Comparison of ENCODE assay signal across 10 mouse cellular contexts in the genomic region with DNA sequence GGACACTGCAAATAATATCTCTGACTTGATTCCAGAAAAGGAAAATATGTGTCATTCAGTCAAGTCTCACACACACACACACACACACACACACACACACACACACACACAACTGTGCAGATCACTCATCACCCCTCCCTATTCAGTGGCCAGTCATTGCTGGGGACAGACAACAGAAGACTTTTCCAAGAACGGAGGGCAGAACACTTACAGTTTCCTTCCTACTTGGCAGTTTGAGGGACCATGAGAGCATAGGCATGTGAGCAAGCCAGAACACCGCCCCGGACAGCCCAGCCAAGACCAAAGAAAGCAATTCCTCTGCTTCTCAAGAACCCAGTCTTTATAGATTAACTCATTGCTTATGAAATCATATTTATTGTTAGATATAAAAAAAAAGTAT.
A peak's percentile ranks its signal among the peaks of the same experiment; 100 is the strongest.
DNase-seq lines count a peak whose midpoint lies in the region; ATAC-seq and TF ChIP-seq lines count a peak whose summit lies in the region.
"Had no signal": no experiment of that assay in that cellular context is flagged by ENCODE, and none has a peak within 500 bp of the region (broad histone marks: within the 10 kb centered on the region; RNA-seq: fewer than 3 reads in every experiment).

No protein-coding gene starts in this region.

- intact Hi-C loops in left cerebral cortex, adult 2 months (cut with DNase I): no loop called here

- H3K4me2 ChIP-seq in kidney, embryonic 16.5 days (replicated peaks; ENCODE audit: low read depth, low read length): no peak overlapping the region
- H3K4me2 ChIP-seq in lung, postnatal 0 days (replicated peaks; ENCODE audit: low read depth, low read length): no peak overlapping the region

- H3K9me3 ChIP-seq in kidney, embryonic 16.5 days (ENCODE audit: low read length): no peaks in the 10 kb centered on the region
- no peaks in the 10 kb centered on the region for H3K9me3 ChIP-seq in lung, postnatal 0 days (ENCODE audit: low read length)

- H3K4me1 ChIP-seq in kidney, embryonic 16.5 days (ENCODE audit: insufficient read depth, low read length): no peaks in the 10 kb centered on the region
- H3K4me1 ChIP-seq in lung, postnatal 0 days (ENCODE audit: insufficient read depth, low read depth, low read length): peaks cover 3% of the 10 kb centered on the region; the same call in 1 of the 2 replicates

- no peak for ATAC-seq in kidney, embryonic 16.5 days (ENCODE audit: low FRiP score, low TSS enrichment)
- ATAC-seq in lung, postnatal 0 days: peak; percentile 89
- ATAC-seq: activated CD4-positive, CD25-positive, alpha-beta regulatory T cell, adult 4 months had no signal

- peak; percentile 78 for TF ChIP-seq EP300 in lung, postnatal 0 days (IDR thresholded peaks at IDR 0.05)

- peak; percentile 6 for DNase-seq in kidney, adult 9 months
- peak; percentile 14 for DNase-seq in fat pad, adult 2 months (ENCODE audit: extremely low read depth, low read depth, low spot score)
- peak; percentile 73 to 81 for DNase-seq in heart, adult 9 months (ENCODE audit: low spot score in 2 of 2)
- DNase-seq in lung, postnatal 0 days (ENCODE audit: low spot score): peak; percentile 86
- no peak for DNase-seq in right cerebral cortex, postnatal 25 days
- no peak for DNase-seq in left cerebral cortex, adult 2 months (ENCODE audit: extremely low spot score in 1 of 2, low spot score in 2 of 2)
- DNase-seq in cerebellum, postnatal 14 days: no peak

- no peaks in the 10 kb centered on the region for H3K36me3 ChIP-seq in kidney, embryonic 16.5 days (ENCODE audit: insufficient read depth, low read length)
- H3K36me3 ChIP-seq in lung, postnatal 0 days (ENCODE audit: insufficient read depth, low read length): peaks cover 8% of the 10 kb centered on the region; the same call in 1 of the 2 replicates

- H3K27ac ChIP-seq in kidney, embryonic 16.5 days (ENCODE audit: low read length): no peak overlapping the region
- no peak overlapping the region for H3K27ac ChIP-seq in lung, postnatal 0 days (ENCODE audit: low read length)
- H3K27ac ChIP-seq in left cerebral cortex, adult 2 months: no peak overlapping the region
- H3K27ac ChIP-seq: macrophage had no signal

- no peak for TF ChIP-seq CTCF in lung, postnatal 0 days (IDR thresholded peaks at IDR 0.05)
- no peak for TF ChIP-seq CTCF in left cerebral cortex, adult 2 months (IDR thresholded peaks at IDR 0.05)

- no peak overlapping the region for H3K9ac ChIP-seq in kidney, embryonic 16.5 days (replicated peaks; ENCODE audit: low read length)
- H3K9ac ChIP-seq in lung, postnatal 0 days (replicated peaks; ENCODE audit: low read depth): no peak overlapping the region

- H3K27me3 ChIP-seq in kidney, embryonic 16.5 days (ENCODE audit: insufficient read depth, low read length): no peaks in the 10 kb centered on the region
- no peaks in the 10 kb centered on the region for H3K27me3 ChIP-seq in lung, postnatal 0 days (replicated peaks; ENCODE audit: insufficient read depth, low read length)

- WGBS in kidney, embryonic 16.5 days: 84% methylated on average over 3 of the region's 3 CpGs
- 43% methylated on average over 3 of the region's 3 CpGs for WGBS in lung, postnatal 0 days

- H3K4me3 ChIP-seq in kidney, embryonic 16.5 days (ENCODE audit: low read length): no peak overlapping the region
- H3K4me3 ChIP-seq in lung, postnatal 0 days (ENCODE audit: low read depth, low read length): no peak overlapping the region
- no peak overlapping the region for H3K4me3 ChIP-seq in left cerebral cortex, adult 2 months

Comparison
In these comparisons a context has a peak if more than half of its experiments do, and no peak if none do; other contexts are left out.
1. DNase-seq: peak in kidney, adult 9 months (single experiment), fat pad, adult 2 months (single experiment), heart, adult 9 months (2 of 2) and lung, postnatal 0 days (single experiment); none in right cerebral cortex, postnatal 25 days (single experiment), left cerebral cortex, adult 2 months (0 of 2) and cerebellum, postnatal 14 days (0 of 2).